Mouse (Mus musculus): ENCODE results near the gene Kank2. TPM values are rescaled to one million over a fixed set of nuclear protein-coding genes. Genes with fewer than 3 reads are reported as not detected.

The Kank2 gene
- polyA plus RNA-seq, 1 experiment from 2014 or later = 3.3 TPM

GRCm38 (mm10) chr9:21803986-21804644, 5.6 kb upstream of the Kank2 start:
- ATAC-seq (ENCODE audit: low FRiP score) (peak; percentile 90), DNase-seq (ENCODE audit: low spot score) (peak; percentile 79)
- H3K9ac ChIP-seq = no peak overlapping the region
- H3K9me3 ChIP-seq (ENCODE audit: control insufficient read depth, low read length) = no peaks in the 10 kb centered on the region
- no peak overlapping the region for H3K27ac ChIP-seq
- WGBS = 47% methylated on average over 13 of the region's 13 CpGs
- no peaks in the 10 kb centered on the region for H3K27me3 ChIP-seq (ENCODE audit: control insufficient read depth, insufficient read depth, low read length)
- H3K4me3 ChIP-seq (replicated peaks; ENCODE audit: low read length) = no peak overlapping the region
- H3K4me2 ChIP-seq (replicated peaks) = no peak overlapping the region
- H3K36me3 ChIP-seq (replicated peaks; ENCODE audit: control insufficient read depth, insufficient read depth) = no peaks in the 10 kb centered on the region
- H3K4me1 ChIP-seq (replicated peaks; ENCODE audit: control insufficient read depth, insufficient read depth, low read length) = no peaks in the 10 kb centered on the region

- Histone ChIP-seq H3K9ac (no peak overlapping the region), H3K4me2 (replicated peaks) (no peak overlapping the region), H3K27ac (no peak overlapping the region), H3K4me1 (replicated peaks; ENCODE audit: control insufficient read depth, insufficient read depth, low read length) (0 out of 2 replicates have a peak, but pooled peaks cover 4% of the 10 kb centered on the region), H3K36me3 (replicated peaks; ENCODE audit: control insufficient read depth, insufficient read depth) (no peaks in the 10 kb centered on the region), H3K9me3 (ENCODE audit: control insufficient read depth, low read length) (no peaks in the 10 kb centered on the region), H3K27me3 (ENCODE audit: control insufficient read depth, insufficient read depth, low read length) (no peaks in the 10 kb centered on the region), H3K4me3 (replicated peaks; ENCODE audit: low read length) (no peak overlapping the region)
- ATAC-seq (ENCODE audit: low FRiP score) (no peak), DNase-seq (ENCODE audit: low spot score) (no peak)
- 86% methylated on average over 7 of the region's 7 CpGs for WGBS
These were observed 3.0 kb upstream of the Kank2 start for GRCm38 (mm10) chr9:21801591-21801990.

- no peak overlapping the region for H3K4me3 ChIP-seq (replicated peaks; ENCODE audit: low read length)
- WGBS = 72% methylated on average over 7 of the region's 7 CpGs
- DNase-seq (ENCODE audit: low spot score) (no peak), ATAC-seq (ENCODE audit: low FRiP score) (no peak)
- 0 out of 2 replicates have a peak, but pooled peaks cover 4% of the 10 kb centered on the region for H3K4me1 ChIP-seq (replicated peaks; ENCODE audit: control insufficient read depth, insufficient read depth, low read length)
- no peaks in the 10 kb centered on the region for H3K9me3 ChIP-seq (ENCODE audit: control insufficient read depth, low read length)
- H3K4me2 ChIP-seq (replicated peaks) = no peak overlapping the region
- H3K27me3 ChIP-seq (ENCODE audit: control insufficient read depth, insufficient read depth, low read length) = no peaks in the 10 kb centered on the region
- H3K9ac ChIP-seq = no peak overlapping the region
- H3K27ac ChIP-seq = no peak overlapping the region
- no peaks in the 10 kb centered on the region for H3K36me3 ChIP-seq (replicated peaks; ENCODE audit: control insufficient read depth, insufficient read depth)
These were observed 2.6 kb upstream of the Kank2 start for GRCm38 (mm10) chr9:21801121-21801520.

GRCm38 (mm10) chr9:21799010-21799350, 436 bp upstream of the Kank2 start:
- ATAC-seq (ENCODE audit: low FRiP score) (no peak), DNase-seq (ENCODE audit: low spot score) (no peak)
- Histone ChIP-seq H3K4me1 (replicated peaks; ENCODE audit: control insufficient read depth, insufficient read depth, low read length) (0 out of 2 replicates have a peak, but pooled peaks cover 4% of the 10 kb centered on the region), H3K4me3 (replicated peaks; ENCODE audit: low read length) (peak overlapping the region; percentile 66), H3K9me3 (ENCODE audit: control insufficient read depth, low read length) (no peaks in the 10 kb centered on the region), H3K4me2 (replicated peaks) (peak overlapping the region; percentile 85), H3K9ac (no peak overlapping the region), H3K36me3 (replicated peaks; ENCODE audit: control insufficient read depth, insufficient read depth) (no peaks in the 10 kb centered on the region), H3K27me3 (ENCODE audit: control insufficient read depth, insufficient read depth, low read length) (no peaks in the 10 kb centered on the region), H3K27ac (no peak overlapping the region)
- 45% methylated on average over 3 of the region's 3 CpGs for WGBS

- H3K27ac ChIP-seq = peak overlapping the region; percentile 66
- peak; percentile 35; the same call in 1 of the 2 replicates for ATAC-seq (ENCODE audit: low FRiP score)
- no peak for DNase-seq (ENCODE audit: low spot score)
- peaks cover 5% of the 10 kb centered on the region; the same call in 1 of the 2 replicates for H3K4me1 ChIP-seq (replicated peaks; ENCODE audit: control insufficient read depth, insufficient read depth, low read length)
- H3K9me3 ChIP-seq (ENCODE audit: control insufficient read depth, low read length) = no peaks in the 10 kb centered on the region
- no peaks in the 10 kb centered on the region for H3K27me3 ChIP-seq (ENCODE audit: control insufficient read depth, insufficient read depth, low read length)
- peak overlapping the region; percentile 85 for H3K4me2 ChIP-seq (replicated peaks)
- H3K9ac ChIP-seq = peak overlapping the region; percentile 64
- H3K4me3 ChIP-seq (replicated peaks; ENCODE audit: low read length) = peak overlapping the region; percentile 66
- H3K36me3 ChIP-seq (replicated peaks; ENCODE audit: control insufficient read depth, insufficient read depth) = no peaks in the 10 kb centered on the region
- under 1% methylated on average over 24 of the region's 26 CpGs for WGBS
These were observed 611 bp downstream of the Kank2 start for GRCm38 (mm10) chr9:21797921-21798344.

GRCm38 (mm10) chr9:21796919-21797318, 1.6 kb downstream of the Kank2 start:
- H3K4me1 ChIP-seq (replicated peaks; ENCODE audit: control insufficient read depth, insufficient read depth, low read length) = peaks cover 8% of the 10 kb centered on the region; the same call in 1 of the 2 replicates
- no peaks in the 10 kb centered on the region for H3K27me3 ChIP-seq (ENCODE audit: control insufficient read depth, insufficient read depth, low read length)
- H3K4me2 ChIP-seq (replicated peaks) = no peak overlapping the region
- ATAC-seq (ENCODE audit: low FRiP score) (no peak), DNase-seq (ENCODE audit: low spot score) (no peak)
- H3K27ac ChIP-seq = no peak overlapping the region
- no peaks in the 10 kb centered on the region for H3K36me3 ChIP-seq (replicated peaks; ENCODE audit: control insufficient read depth, insufficient read depth)
- no peaks in the 10 kb centered on the region for H3K9me3 ChIP-seq (ENCODE audit: control insufficient read depth, low read length)
- no peak overlapping the region for H3K4me3 ChIP-seq (replicated peaks; ENCODE audit: low read length)
- no peak overlapping the region for H3K9ac ChIP-seq
- 73% methylated on average over 3 of the region's 3 CpGs for WGBS

GRCm38 (mm10) chr9:21796259-21796658, 2.3 kb downstream of the Kank2 start:
- no peak for DNase-seq (ENCODE audit: low spot score)
- Histone ChIP-seq H3K4me3 (replicated peaks; ENCODE audit: low read length) (no peak overlapping the region), H3K27ac (no peak overlapping the region), H3K4me2 (replicated peaks) (peak overlapping the region; percentile 29), H3K9me3 (ENCODE audit: control insufficient read depth, low read length) (no peaks in the 10 kb centered on the region), H3K4me1 (replicated peaks; ENCODE audit: control insufficient read depth, insufficient read depth, low read length) (peaks cover 8% of the 10 kb centered on the region; the same call in 1 of the 2 replicates), H3K9ac (no peak overlapping the region), H3K36me3 (replicated peaks; ENCODE audit: control insufficient read depth, insufficient read depth) (no peaks in the 10 kb centered on the region), H3K27me3 (ENCODE audit: control insufficient read depth, insufficient read depth, low read length) (no peaks in the 10 kb centered on the region)
- WGBS = 76% methylated on average over 3 of the region's 3 CpGs
- no peak for ATAC-seq (ENCODE audit: low FRiP score)

GRCm38 (mm10) chr9:21795579-21795978, 3.0 kb downstream of the Kank2 start:
- H3K9ac ChIP-seq = no peak overlapping the region
- H3K4me3 ChIP-seq (replicated peaks; ENCODE audit: low read length) = no peak overlapping the region
- no peaks in the 10 kb centered on the region for H3K9me3 ChIP-seq (ENCODE audit: control insufficient read depth, low read length)
- no peaks in the 10 kb centered on the region for H3K27me3 ChIP-seq (ENCODE audit: control insufficient read depth, insufficient read depth, low read length)
- no peak for ATAC-seq (ENCODE audit: low FRiP score)
- peaks cover 8% of the 10 kb centered on the region; the same call in 1 of the 2 replicates for H3K4me1 ChIP-seq (replicated peaks; ENCODE audit: control insufficient read depth, insufficient read depth, low read length)
- H3K4me2 ChIP-seq (replicated peaks) = no peak overlapping the region
- WGBS = 72% methylated on average over 5 of the region's 5 CpGs
- DNase-seq (ENCODE audit: low spot score) = no peak
- no peaks in the 10 kb centered on the region for H3K36me3 ChIP-seq (replicated peaks; ENCODE audit: control insufficient read depth, insufficient read depth)
- no peak overlapping the region for H3K27ac ChIP-seq

- no peak overlapping the region for H3K27ac ChIP-seq
- no peak for DNase-seq (ENCODE audit: low spot score)
- H3K9me3 ChIP-seq (ENCODE audit: control insufficient read depth, low read length) = no peaks in the 10 kb centered on the region
- no peaks in the 10 kb centered on the region for H3K27me3 ChIP-seq (ENCODE audit: control insufficient read depth, insufficient read depth, low read length)
- no peak overlapping the region for H3K4me2 ChIP-seq (replicated peaks)
- 87% methylated on average over 25 of the region's 25 CpGs for WGBS
- ATAC-seq (ENCODE audit: low FRiP score) = no peak
- H3K4me1 ChIP-seq (replicated peaks; ENCODE audit: control insufficient read depth, insufficient read depth, low read length) = peaks cover 8% of the 10 kb centered on the region; the same call in 1 of the 2 replicates
- H3K4me3 ChIP-seq (replicated peaks; ENCODE audit: low read length) = no peak overlapping the region
- H3K9ac ChIP-seq = no peak overlapping the region
- H3K36me3 ChIP-seq (replicated peaks; ENCODE audit: control insufficient read depth, insufficient read depth) = no peaks in the 10 kb centered on the region
These were observed 3.6 kb downstream of the Kank2 start for GRCm38 (mm10) chr9:21794925-21795324.

All from hindbrain, embryonic 14.5 days (tissue).